Mouse (Mus musculus): ENCODE data around the gene Extl2. TPM values are rescaled to one million over a fixed set of nuclear protein-coding genes. Genes with fewer than 3 reads are reported as not detected.
A peak's percentile ranks its signal among the peaks of the same experiment; 100 is the strongest.

Extl2 gene
- polyA plus RNA-seq, 1 experiment from 2014 or later = 22.4 TPM

DNA sequence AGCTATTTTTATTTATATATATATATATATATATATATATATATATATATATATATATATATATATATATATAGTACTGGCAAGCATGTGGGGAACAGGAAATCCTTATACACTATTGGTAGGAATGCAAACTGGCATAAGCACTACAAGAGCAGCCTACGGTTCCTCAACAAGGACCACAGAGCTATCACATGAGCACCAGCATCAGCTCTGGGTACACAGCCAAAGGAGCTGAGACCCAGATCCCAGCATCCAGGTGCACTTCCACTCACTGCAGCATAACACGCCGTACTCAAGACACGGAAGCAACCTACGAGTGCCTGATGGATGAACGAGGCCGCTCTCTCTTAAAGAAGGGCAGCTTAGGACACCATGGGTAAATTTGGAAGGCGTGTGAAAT is 24.0 kb upstream of the Extl2 start:
- WGBS = 94% methylated on average over 8 of the region's 8 CpGs
- H3K36me3 ChIP-seq (replicated peaks) = peaks cover 47% of the 10 kb centered on the region

DNA sequence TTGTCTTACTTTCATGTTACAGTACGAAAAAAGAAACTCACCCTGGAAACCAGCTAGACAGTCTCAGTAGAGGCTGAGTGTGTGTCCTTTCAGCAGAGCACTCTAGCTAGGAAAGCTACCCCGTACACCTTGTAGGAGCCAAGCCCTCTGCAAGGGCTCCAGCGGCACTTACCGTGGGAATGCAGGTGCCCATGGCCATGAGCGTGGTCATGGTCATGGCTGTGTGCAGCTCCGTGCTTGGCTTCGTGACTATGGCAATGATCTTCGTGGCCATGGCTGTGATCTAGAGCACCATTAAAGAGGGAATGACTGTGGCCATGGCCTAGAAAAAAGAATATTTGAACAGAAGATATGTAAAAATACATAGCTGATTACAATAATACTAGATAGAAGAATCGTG is 22.6 kb upstream of the Extl2 start:
- peaks cover 55% of the 10 kb centered on the region for H3K36me3 ChIP-seq (replicated peaks)
- H3K4me1 ChIP-seq = no peaks in the 10 kb centered on the region
- H3K9me3 ChIP-seq = no peaks in the 10 kb centered on the region
- H3K4me2 ChIP-seq = no peak overlapping the region
- H3K9ac ChIP-seq = no peak overlapping the region
- H3K27me3 ChIP-seq = no peaks in the 10 kb centered on the region
- ATAC-seq (ENCODE audit: low FRiP score) = no peak
- WGBS = 96% methylated on average over 9 of the region's 9 CpGs
- H3K4me3 ChIP-seq (replicated peaks) = no peak overlapping the region
- H3K27ac ChIP-seq = no peak overlapping the region

More for the DNA sequence above, 24.0 kb upstream of the Extl2 start:
- Histone ChIP-seq H3K9ac (no peak overlapping the region), H3K27ac (no peak overlapping the region), H3K4me3 (replicated peaks) (no peak overlapping the region), H3K27me3 (no peaks in the 10 kb centered on the region), H3K4me1 (no peaks in the 10 kb centered on the region), H3K4me2 (no peak overlapping the region), H3K9me3 (no peaks in the 10 kb centered on the region)
- no peak for ATAC-seq (ENCODE audit: low FRiP score)

DNA sequence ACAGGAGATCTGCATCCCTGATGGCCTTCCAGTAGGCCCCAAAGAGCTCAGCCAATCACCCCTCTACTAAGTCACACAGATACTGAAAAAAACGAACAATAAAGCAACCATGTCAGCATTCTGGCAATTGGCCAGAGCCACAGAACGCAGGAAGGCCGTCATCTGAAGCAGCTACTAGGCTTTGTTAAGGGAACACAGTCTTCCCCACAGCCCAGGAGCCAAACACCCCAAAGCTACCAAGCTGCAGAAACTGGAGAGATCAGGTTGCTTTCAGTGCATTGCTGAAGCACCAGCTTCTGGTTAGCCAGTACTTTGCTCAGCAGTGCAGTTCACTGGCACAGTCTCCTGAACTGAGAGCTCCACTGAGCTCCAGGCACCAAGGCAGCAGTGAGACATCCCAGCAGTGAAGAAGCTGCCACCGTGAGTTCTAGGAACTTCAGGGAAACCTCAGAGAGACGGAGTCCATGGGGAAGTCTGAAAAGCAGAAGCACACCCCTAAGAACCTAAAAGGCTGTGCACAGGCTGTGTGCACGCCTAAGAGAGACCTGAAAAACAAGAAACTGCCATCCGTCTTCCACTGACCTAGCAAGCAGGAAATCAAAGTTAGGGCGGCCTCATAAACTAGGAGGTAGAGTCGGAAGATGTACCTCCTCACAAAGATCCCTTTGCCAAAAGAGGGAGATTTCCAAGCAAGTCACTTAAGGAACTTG is 21.9 kb upstream of the Extl2 start:
- Histone ChIP-seq H3K4me3 (replicated peaks) (no peak overlapping the region), H3K4me2 (no peak overlapping the region), H3K27me3 (no peaks in the 10 kb centered on the region), H3K9me3 (no peaks in the 10 kb centered on the region), H3K27ac (0 out of 2 replicates have a peak overlapping the region, but pooled peaks have one; percentile 22), H3K4me1 (no peaks in the 10 kb centered on the region), H3K36me3 (replicated peaks) (peaks cover 60% of the 10 kb centered on the region), H3K9ac (no peak overlapping the region)
- 80% methylated on average over 9 of the region's 9 CpGs for WGBS
- no peak for ATAC-seq (ENCODE audit: low FRiP score)

DNA sequence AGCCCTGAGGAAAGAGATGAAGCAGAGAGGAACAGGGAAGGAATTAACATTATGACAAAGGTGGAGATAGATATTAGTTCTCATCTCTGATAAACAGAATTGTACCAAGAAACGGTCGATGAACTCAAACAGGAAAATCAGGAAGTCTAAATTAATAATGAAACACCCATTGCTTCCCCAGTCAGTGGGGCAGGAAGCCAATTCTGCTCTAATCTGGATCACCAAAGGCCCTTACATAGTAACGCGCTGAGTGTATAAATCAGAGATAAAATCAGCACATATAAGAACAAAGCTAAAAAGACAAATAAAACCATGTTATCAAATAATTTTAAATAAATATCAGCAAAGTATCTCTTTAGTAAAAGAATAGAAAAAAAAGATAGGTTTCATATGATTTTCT is 15.2 kb upstream of the Extl2 start:
- 95% methylated on average over 4 of the region's 4 CpGs for whole genome bisulfite sequencing
- H3K27me3 ChIP-seq = no peaks in the 10 kb centered on the region
- no peak for ATAC-seq (ENCODE audit: low FRiP score)
- H3K4me2 ChIP-seq = no peak overlapping the region
- no peak overlapping the region for H3K27ac ChIP-seq
- peaks cover 27% of the 10 kb centered on the region for H3K36me3 ChIP-seq (replicated peaks)
- H3K9ac ChIP-seq = no peak overlapping the region
- H3K4me3 ChIP-seq (replicated peaks) = no peak overlapping the region
- H3K9me3 ChIP-seq = no peaks in the 10 kb centered on the region
- no peaks in the 10 kb centered on the region for H3K4me1 ChIP-seq

DNA sequence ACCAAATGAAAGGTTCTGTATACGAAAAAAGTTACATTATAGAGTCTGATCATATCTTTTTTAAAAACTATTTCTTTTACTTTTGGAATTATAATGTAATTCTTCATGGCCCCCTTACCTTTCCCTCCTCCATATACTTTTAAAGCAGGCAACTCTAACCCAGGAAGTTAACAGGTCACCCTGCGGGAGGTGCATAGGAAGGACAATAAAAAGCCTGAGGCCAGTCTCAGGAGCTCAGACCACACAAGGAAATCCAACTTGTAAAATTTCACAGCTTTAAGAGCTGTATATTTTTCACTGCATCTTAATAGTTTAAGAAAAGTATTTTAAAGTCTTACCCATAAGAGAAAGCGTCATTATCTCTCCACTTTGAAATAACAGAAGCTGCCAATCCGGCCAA is 14.7 kb upstream of the Extl2 start:
- ATAC-seq (ENCODE audit: low FRiP score) = no peak
- Histone ChIP-seq H3K9ac (no peak overlapping the region), H3K36me3 (replicated peaks) (peaks cover 30% of the 10 kb centered on the region), H3K4me2 (no peak overlapping the region), H3K4me3 (replicated peaks) (no peak overlapping the region), H3K9me3 (no peaks in the 10 kb centered on the region), H3K27me3 (no peaks in the 10 kb centered on the region), H3K27ac (no peak overlapping the region), H3K4me1 (no peaks in the 10 kb centered on the region)
- 84% methylated on average over 4 of the region's 4 CpGs for WGBS

DNA sequence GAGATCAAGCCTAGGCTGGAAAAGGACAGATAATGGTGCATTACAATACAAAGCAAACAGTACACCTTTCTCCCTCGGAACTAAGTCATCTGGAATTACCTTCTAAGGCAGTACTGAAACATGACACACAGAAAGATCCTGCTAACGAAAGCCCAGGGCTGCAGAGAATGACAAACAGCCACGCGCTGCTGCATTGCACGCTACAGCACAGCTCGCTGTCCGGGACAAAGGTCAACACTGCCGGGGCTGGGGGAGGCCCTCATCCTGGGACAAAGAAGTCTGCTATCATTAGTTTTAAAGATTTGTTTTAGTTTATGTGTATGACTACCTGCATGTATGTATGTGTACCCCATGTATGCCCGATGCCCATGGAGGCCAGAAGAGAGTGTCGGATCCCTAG is 14.2 kb upstream of the Extl2 start:
- Histone ChIP-seq H3K9ac (no peak overlapping the region), H3K4me3 (replicated peaks) (no peak overlapping the region), H3K36me3 (replicated peaks) (peaks cover 35% of the 10 kb centered on the region), H3K4me1 (no peaks in the 10 kb centered on the region), H3K9me3 (no peaks in the 10 kb centered on the region), H3K27ac (no peak overlapping the region), H3K4me2 (no peak overlapping the region), H3K27me3 (no peaks in the 10 kb centered on the region)
- 79% methylated on average over 10 of the region's 10 CpGs for WGBS
- no peak for ATAC-seq (ENCODE audit: low FRiP score)

DNA sequence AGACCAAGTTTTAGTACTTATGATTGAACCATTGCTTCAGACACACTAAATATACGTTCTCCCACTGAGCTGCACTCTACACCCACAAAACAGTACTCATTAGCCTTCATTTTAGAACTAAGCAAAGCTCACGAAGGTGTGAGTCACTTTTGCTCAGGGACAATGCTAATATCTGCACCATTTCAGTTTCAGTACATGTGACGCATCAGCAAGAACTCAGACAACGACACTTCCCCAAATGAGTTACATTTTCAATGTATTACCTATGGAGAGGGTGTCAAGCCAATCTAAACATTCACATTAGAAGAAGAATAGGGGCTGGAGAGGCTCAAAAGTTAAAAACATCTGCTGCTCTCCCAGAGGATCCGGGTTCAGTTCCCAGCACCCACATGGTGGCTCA is 10.3 kb upstream of the Extl2 start:
- H3K4me2 ChIP-seq = no peak overlapping the region
- ATAC-seq (ENCODE audit: low FRiP score) = no peak
- H3K4me3 ChIP-seq (replicated peaks) = no peak overlapping the region
- no peak overlapping the region for H3K9ac ChIP-seq
- no peak overlapping the region for H3K27ac ChIP-seq
- WGBS = 88% methylated on average over 5 of the region's 5 CpGs
- no peaks in the 10 kb centered on the region for H3K4me1 ChIP-seq
- peaks cover 36% of the 10 kb centered on the region for H3K36me3 ChIP-seq (replicated peaks)
- H3K9me3 ChIP-seq = no peaks in the 10 kb centered on the region
- H3K27me3 ChIP-seq = no peaks in the 10 kb centered on the region

DNA sequence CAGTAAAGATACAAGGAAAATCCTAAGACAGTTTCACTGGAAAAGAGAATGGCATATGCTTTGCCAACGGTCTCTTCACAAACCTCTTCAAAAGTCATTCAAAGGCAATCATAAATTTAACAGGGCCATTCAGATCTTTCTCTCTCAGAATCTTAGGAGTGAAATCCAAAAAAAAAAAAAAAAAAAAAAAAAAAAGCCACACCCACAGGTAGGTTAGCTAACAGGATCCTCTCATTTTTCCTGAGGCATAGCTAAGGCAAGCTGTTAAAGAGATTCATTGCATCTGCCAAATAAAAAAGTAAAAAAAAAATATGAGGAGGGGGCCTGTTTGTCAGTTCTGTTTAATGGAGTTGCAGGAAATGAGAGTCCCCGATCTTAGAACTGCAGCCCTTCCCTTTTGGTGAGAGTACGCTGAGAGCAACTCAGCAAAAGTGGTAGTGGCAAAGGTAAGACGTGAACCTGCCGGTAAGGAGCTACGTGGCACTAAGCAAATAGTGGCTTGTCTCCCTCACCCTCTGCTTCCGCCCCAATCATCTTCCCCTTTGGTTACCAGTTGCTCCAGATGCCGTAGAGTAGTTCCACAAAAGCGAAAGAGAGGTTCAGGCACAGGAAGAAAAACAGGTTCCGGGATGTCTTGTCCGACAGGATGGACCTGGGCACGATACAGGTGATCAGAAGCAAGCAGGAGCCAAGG is 831 bp upstream of the Extl2 start:
- WGBS = 8% methylated on average over 12 of the region's 12 CpGs
- H3K4me3 ChIP-seq (replicated peaks) = peak overlapping the region; percentile 74
- H3K4me1 ChIP-seq = peaks cover 30% of the 10 kb centered on the region
- peak overlapping the region; percentile 86 for H3K27ac ChIP-seq
- peak overlapping the region; percentile 87 for H3K9ac ChIP-seq
- H3K27me3 ChIP-seq = no peaks in the 10 kb centered on the region
- H3K4me2 ChIP-seq = peak overlapping the region; percentile 87
- no peak for ATAC-seq (ENCODE audit: low FRiP score)
- no peaks in the 10 kb centered on the region for H3K9me3 ChIP-seq
- H3K36me3 ChIP-seq (replicated peaks) = peaks cover 14% of the 10 kb centered on the region

DNA sequence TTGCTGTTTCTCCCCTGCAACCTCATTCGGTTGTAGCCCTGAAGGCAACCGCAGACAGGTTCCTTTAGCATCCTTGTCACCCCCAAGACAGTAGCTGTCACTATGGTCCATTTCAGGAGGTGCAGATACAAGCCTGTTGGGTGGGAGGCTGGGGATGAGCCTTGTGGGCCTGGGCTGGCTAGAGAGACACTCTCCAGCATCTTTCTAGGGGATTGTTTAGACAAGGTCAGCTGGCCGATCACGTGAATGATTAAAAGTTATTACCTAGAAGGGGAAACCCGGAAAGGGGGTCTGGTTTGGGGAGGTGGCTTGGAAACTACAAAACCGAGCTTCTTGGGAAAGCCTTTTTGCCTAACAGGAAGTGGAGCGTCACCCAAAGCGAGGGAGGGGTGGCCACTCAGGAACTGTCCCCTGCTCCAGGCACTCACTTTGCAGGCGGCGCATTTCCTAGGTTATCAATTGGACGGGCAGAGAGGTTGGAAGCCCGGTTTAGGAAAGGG is 729 bp downstream of the Extl2 start:
- WGBS = 0% methylated on average over 12 of the region's 12 CpGs

DNA sequence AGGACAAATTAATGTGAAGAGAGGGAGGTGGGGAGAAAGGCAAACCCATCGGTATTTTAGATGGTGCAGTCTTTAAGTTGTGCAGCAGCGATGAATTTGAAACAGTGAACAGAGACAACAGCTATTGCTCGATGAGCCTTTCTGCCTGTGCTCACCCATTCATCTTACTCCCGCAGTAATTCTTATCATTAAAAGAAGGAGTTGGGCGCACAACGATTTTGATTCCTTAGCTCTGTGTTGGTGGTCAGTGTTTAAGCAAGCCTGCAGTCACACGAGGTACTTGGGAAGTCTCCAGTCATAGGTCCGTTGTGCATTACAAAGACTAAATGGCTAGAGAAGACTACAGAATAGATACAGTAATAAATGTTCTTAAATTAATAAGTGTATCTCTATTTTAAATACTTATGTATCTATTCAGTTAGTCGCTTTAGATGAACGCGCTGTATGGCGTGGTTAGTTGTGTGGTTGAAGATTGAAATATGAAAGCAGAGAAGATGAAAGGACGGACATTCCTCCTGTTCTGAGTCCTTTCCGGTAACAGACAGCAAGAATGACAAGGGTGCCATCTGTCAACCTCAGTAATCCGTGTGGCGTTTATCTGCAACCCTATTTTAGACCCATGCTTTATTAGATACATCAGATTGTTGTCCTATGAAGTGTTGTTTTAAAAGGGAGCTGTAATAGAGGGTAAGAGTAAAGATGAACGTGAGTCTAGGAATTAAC is 2.5 kb downstream of the Extl2 start:
- peak overlapping the region; percentile 87; the same call in 1 of the 2 replicates for H3K4me2 ChIP-seq
- H3K9me3 ChIP-seq = no peaks in the 10 kb centered on the region
- WGBS = 86% methylated on average over 17 of the region's 17 CpGs
- 0 out of 2 replicates have a peak, but pooled peaks cover 3% of the 10 kb centered on the region for H3K36me3 ChIP-seq (replicated peaks)
- no peak overlapping the region for H3K27ac ChIP-seq
- no peak for ATAC-seq (ENCODE audit: low FRiP score)
- no peak overlapping the region for H3K9ac ChIP-seq
- no peak overlapping the region for H3K4me3 ChIP-seq (replicated peaks)
- H3K27me3 ChIP-seq = no peaks in the 10 kb centered on the region
- peaks cover 30% of the 10 kb centered on the region for H3K4me1 ChIP-seq

More for the DNA sequence above, 729 bp downstream of the Extl2 start:
- H3K4me3 ChIP-seq (replicated peaks) = peak overlapping the region; percentile 74
- peaks cover 9% of the 10 kb centered on the region for H3K36me3 ChIP-seq (replicated peaks)
- H3K27ac ChIP-seq = peak overlapping the region; percentile 86
- peak overlapping the region; percentile 87 for H3K4me2 ChIP-seq
- no peaks in the 10 kb centered on the region for H3K9me3 ChIP-seq
- peak overlapping the region; percentile 87 for H3K9ac ChIP-seq
- H3K4me1 ChIP-seq = peaks cover 30% of the 10 kb centered on the region
- peak; percentile 59 for ATAC-seq (ENCODE audit: low FRiP score)
- no peaks in the 10 kb centered on the region for H3K27me3 ChIP-seq

DNA sequence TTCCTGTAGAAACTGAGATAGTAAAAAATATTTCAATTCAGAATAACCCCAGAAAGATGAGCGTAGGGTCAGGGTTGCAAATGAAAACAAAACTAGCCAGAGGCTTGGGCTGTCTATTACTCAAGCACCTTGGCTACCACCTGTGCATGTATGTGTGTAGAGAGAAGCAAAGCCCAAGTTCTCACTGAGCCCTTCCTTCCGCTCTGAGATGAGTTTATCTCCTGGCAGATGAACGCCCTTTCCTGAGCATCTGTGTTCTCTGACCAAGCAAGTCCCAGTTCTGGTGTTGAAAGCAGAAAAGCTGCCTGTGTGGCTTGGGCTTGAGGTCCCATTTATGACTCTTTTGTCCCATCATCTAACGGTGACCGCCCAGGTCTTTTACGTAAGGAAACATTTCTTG is 7.6 kb downstream of the Extl2 start:
- ATAC-seq (ENCODE audit: low FRiP score) = no peak
- 94% methylated on average over 6 of the region's 6 CpGs for WGBS
- Histone ChIP-seq H3K36me3 (replicated peaks) (no peaks in the 10 kb centered on the region), H3K4me1 (peaks cover under 1% of the 10 kb centered on the region; the same call in 1 of the 2 replicates), H3K4me2 (no peak overlapping the region), H3K27me3 (no peaks in the 10 kb centered on the region), H3K27ac (no peak overlapping the region), H3K4me3 (replicated peaks) (no peak overlapping the region), H3K9me3 (no peaks in the 10 kb centered on the region), H3K9ac (no peak overlapping the region)

DNA sequence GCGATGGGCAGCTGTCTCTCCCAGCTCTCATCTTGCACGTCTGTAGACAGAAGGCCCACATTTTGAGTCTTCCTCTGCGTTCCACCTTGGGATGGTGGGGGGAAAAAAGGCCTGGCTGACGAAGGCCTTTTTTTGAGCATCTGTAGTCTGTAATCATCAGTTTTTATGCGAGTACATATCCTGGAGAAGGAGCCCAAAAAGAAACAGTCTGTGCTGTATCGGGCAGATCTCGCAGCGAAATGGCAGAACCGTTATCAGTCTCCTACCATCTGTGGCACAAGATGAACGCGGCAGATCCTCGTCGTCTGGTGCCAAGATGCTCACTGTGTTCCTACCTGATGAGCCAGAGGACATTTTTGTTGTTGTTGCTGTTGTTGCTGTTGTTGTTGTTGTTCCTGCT is 8.9 kb downstream of the Extl2 start:
- Histone ChIP-seq H3K4me1 (no peaks in the 10 kb centered on the region), H3K9ac (no peak overlapping the region), H3K9me3 (no peaks in the 10 kb centered on the region), H3K36me3 (replicated peaks) (no peaks in the 10 kb centered on the region), H3K27ac (no peak overlapping the region), H3K4me2 (no peak overlapping the region), H3K27me3 (no peaks in the 10 kb centered on the region), H3K4me3 (replicated peaks) (no peak overlapping the region)
- ATAC-seq (ENCODE audit: low FRiP score) = no peak
- 93% methylated on average over 13 of the region's 13 CpGs for WGBS

Measured in forebrain, embryonic 12.5 days (tissue).